Mouse (Mus musculus): ENCODE measurements at regions not wholly inside any gene's neighbourhood (a gene's known extent, or its start where the extent isn't known, plus 50 kb on each side); places are given as distances from the start of the nearest gene placed in this dataset.
A peak's percentile ranks its signal among the peaks of the same experiment; 100 is the strongest.

DNA sequence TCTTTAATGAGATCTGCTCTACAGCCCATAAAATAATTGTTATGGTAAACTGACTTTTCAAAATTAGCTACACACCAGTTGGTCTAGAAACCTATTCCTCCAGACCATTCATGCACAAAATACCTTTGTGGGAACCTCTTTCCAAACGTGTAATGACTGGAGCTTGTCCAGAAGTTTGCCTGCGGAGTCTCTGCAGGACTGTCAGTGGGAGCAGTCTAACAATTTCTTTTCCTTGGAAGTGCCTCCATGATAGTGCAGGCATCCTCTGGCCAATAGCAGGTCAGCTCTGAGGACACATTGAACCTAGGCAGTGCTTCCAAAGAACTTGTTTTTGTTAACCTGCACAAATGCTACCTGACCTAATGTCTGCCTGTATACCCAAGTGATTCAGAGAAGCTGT lies 932.3 kb downstream of the Pcdh9 start:
- no peak for DNase-seq

DNA sequence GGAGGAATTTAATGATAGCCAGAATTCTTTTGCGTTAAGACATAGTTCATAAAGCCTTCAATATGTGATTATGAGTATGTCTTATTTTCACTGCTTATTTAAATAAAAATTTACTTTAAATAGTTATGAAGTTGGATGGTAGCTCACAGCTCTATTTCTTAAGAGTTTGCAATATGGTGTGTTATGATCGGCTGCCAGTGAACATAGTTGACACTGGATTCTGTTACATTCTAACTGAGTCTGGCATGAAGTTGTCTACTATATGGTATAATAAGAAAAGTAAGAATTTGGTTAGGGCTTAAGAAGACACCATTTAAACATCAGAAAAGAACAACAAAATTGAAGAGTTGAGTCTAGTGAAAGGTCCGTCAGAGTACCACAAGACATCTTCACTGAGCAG lies 935.0 kb downstream of the Pcdh9 start:
- no peak for DNase-seq

DNA sequence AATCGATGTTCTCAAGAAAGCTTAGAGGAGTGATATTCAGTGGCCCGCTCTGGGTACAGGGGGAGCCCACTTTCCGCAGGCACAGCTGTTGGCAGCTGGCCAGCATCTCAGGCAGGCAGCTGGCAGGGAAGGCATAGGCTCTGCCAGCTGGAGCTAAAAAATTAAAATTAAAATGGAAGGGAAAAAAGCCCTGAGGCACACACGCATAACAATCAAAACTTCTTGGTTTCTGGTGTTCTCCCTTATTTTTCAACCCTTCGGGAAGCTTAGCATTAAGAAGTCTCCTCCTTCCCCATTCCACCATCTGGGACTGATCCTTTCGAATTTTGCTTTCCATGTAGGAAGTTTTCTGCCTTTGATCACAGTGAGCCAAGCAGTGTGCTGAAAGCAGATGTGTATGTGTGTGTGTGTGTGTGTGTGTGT lies 982.8 kb downstream of the Pcdh9 start:
- peak in 1 of 2 experiments; percentile 4 for DNase-seq

DNA sequence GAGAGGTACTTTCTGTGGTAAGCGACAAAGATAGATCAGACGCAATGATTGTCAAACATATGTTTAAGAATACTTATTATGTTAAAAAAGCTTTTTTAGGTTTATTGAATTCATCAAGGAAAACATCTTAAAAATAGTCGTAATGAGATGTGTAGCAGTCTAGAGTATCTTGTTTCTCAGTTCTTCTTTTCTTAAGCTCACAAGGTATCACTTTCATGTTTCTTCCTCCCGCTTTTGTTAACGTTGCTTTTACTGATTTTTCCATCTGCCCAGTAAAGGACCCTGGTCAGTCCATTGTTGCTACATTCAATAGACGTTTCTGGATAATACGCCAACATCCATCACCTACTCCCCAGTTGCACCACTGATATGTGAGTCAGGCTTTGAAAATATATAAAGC lies 1015.9 kb downstream of the Pcdh9 start:
- DNase-seq: no peak

DNA sequence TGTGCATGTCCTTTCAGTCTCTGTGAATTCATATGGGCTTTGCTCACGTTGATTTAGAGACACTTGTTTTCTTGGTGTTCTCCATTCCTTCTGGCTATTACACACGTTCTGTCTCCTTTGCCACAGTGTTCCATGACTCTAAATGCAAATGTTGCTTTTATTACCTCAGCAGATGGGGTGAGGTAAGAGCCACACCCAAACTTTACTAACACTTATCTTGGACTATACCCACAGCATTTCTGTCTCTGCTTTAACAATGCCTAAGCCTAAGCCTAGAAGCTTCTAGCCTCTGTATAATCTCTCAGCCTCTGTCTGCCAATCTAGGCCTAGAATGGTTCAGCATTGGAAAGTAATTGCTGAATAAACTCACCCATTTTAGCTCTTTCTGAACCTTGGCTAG lies 1024.0 kb downstream of the Pcdh9 start:
- DNase-seq: no peak

DNA sequence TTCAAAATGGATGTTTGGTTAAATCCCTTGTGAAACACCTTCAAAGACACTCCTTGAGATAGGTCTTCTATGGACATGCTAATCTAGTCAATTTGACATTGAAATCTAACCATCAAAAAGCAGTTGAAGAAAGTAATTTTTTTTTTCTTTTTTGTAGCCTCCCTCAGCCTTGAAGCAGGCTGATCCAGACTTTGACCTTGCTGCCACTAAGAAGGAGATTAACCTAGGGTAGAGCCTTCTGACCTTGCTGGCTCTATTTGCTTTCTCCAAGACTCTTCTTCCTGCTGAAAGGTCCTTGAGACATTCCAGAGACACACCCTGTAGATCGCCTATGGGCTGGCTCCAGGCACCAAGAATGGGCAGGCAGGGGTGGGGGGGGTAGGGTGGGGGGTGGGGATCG lies 1027.5 kb downstream of the Pcdh9 start:
- no peak for DNase-seq

DNA sequence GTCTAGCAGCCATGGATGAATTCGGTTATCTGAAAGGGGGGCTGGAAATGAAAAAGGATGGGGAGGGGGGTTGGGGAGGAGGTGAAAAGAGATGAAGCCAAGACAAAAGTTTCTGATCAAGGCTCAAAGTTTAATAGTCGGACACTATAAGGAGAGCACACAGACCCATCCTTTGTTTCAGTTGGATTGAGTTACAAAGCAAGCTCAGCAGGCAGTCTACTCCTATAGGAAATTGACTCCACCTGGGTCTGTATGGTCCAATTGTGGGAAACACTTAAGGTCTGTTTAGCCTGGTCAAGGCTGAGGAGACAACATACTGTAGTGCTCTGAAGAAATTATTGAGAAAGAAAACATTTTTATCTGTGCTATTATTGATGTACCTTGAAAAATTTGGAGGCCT lies 1029.8 kb downstream of the Pcdh9 start:
- no peak for DNase-seq

DNA sequence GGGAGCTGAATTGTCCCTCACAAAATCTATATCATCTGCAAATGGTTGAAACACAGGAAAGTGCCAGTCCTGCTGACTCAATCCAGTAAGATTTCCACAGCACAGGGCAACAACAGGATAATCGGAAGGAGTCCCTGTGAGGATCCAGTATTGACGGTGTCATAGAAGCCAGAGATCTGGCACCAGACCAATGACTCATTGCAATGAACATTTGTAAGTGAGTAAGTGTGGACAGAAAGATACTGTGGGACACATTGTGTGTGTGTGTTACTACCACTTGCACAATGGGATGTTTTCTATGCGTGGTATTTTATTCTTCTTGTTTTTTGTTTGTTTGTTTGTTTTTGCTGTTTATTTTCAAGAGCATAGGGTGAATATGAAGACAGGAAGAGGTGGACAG lies 1056.8 kb downstream of the Pcdh9 start:
- DNase-seq: no peak

DNA sequence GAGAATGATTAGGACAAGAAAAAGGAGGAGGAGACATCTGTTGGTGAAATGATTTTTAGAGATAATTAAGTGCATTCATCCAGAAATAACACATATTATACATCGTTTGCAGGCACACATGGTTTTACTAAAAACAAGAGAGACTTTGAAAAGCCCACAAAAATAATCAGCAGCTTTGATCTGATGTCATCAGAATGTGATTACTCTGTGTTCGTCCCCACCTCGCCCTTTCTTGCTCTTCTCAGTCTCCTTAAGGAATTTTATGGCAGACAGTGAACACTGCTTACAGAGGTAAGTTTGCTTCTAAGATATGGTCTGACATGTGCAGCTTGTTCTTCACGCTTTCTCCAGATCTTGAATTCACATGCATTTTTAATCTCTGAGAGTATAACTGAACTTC lies 1061.3 kb downstream of the Pcdh9 start:
- DNase-seq: no peak

DNA sequence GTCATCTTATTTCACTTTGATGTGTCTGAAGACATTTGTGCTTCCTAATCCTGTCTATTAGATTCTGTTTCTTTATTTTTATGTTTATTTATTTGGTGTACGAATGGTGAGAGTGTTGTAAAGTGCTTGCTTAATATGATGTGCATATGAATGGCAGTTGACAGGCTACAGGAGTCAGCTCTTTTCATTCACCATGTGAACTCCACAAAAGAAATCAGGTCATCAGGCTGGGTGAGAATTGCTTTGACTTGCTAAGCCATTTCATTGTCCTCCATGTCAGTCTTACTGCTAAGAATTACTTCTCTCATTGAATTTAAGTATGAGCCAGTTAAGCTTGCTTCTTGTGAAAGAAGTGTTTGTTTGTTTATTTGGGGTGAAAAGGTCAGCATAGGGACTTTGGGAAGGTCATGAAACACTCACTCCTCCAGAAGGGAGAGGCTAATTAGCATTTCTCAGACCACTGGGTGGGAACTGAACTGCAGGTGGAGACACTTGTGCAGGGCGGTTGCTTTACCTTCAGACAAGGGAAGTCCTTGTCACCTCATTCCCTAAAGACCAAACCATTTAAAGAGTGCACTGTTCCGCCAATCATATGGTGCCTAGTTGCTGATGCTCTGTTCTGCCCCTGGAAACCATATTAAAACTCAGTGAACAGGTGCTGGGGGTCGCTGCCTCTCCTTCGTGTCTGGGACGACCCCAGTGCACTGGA lies 1063.7 kb downstream of the Pcdh9 start:
- DNase-seq: no peak

DNA sequence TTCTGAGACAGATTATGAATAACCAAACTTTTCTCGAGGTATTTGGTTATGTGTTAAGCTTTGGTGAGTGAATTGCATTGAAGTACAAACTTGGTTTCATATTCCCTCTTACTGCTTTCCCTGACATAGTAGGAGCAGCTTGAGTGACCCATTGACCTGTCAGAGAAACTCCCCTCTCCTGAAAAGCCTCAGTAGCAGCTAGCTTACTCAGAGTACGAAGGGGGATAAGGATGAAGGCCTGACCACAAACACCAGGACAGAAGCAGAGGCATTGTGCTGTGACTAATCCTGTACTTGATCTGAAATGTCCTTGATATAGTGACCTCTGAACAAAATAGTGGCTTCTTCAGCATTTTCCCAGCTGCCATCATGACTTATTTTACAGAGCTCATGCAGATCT lies 1070.4 kb downstream of the Pcdh9 start:
- no peak for DNase-seq

Measured in kidney, postnatal 36 days (tissue).